Mouse (Mus musculus): ENCODE results near the gene Pfn1. TPM values are rescaled to one million over a fixed set of nuclear protein-coding genes. Genes with fewer than 3 reads are reported as not detected.

Pfn1 gene
- polyA plus RNA-seq, 1 experiment from 2014 or later, result 1,399 TPM

DNA sequence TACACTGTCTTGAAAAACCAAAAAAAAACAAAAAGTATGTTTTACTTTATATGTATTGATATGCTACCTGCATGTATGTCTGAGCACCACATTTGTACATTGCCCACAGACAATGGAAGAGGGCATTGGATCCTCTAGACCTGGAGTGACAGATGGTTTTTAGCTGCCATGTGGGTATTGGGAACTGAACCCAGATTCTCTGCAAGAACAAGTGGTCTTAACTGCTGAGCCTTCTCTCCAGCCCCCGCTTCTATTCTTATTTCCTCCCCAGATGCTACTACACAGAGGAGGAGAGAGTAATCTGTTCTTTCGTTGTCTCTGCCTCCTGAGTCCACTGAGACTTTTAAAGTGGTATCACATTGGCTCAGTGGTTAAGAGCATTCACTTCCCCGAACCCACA, 39.1 kb upstream of the Pfn1 start:
- no peak for ATAC-seq (ENCODE audit: insufficient read depth, low FRiP score, low TSS enrichment)
- DNase-seq (ENCODE audit: low spot score), result no peak
- no peaks in the 10 kb centered on the region for H3K27me3 ChIP-seq (ENCODE audit: control insufficient read depth, insufficient read depth, low read length)

DNA sequence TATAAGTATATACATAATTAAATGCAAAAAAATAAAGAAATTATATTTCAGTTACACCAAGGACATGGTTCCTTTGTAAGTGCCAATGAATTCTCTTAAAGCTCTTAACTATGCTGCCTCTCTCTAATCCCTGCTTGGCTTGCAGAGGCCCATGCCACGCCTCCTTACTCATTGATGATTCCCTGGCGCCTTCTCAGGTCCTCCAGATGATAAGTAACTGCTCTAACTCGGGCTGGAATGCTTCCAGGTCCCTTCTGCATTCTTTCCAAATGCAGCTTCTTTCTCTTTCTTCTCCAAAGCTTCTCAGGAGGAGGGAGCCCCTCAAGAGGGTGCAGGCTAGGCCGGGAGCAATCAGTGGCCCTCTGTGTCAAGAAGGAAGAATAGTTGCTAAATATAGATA, 35.1 kb upstream of the Pfn1 start:
- Histone ChIP-seq H3K4me3 (ENCODE audit: low read depth, low read length) (no peak overlapping the region), H3K27me3 (ENCODE audit: control insufficient read depth, insufficient read depth, low read length) (no peaks in the 10 kb centered on the region), H3K4me2 (ENCODE audit: low read depth) (no peak overlapping the region), H3K27ac (ENCODE audit: low read depth, low read length) (no peak overlapping the region), H3K9me3 (ENCODE audit: control insufficient read depth, low read length) (no peaks in the 10 kb centered on the region), H3K9ac (ENCODE audit: low read length) (no peak overlapping the region), H3K4me1 (ENCODE audit: control insufficient read depth, insufficient read depth, low read length) (peaks cover 12% of the 10 kb centered on the region), H3K36me3 (ENCODE audit: control insufficient read depth, insufficient read depth, low read length) (no peaks in the 10 kb centered on the region)
- WGBS, result 66% methylated on average over 4 of the region's 4 CpGs
- DNase-seq (ENCODE audit: low spot score) (no peak), ATAC-seq (ENCODE audit: insufficient read depth, low FRiP score, low TSS enrichment) (no peak)

More for the DNA sequence above, 39.1 kb upstream of the Pfn1 start:
- H3K9me3 ChIP-seq (ENCODE audit: control insufficient read depth, low read length), result no peaks in the 10 kb centered on the region
- no peak overlapping the region for H3K4me2 ChIP-seq (ENCODE audit: low read depth)
- H3K4me3 ChIP-seq (ENCODE audit: low read depth, low read length), result no peak overlapping the region
- no peaks in the 10 kb centered on the region for H3K36me3 ChIP-seq (ENCODE audit: control insufficient read depth, insufficient read depth, low read length)
- H3K9ac ChIP-seq (ENCODE audit: low read length), result no peak overlapping the region
- peaks cover 4% of the 10 kb centered on the region for H3K4me1 ChIP-seq (ENCODE audit: control insufficient read depth, insufficient read depth, low read length)
- 74% methylated on average over 3 of the region's 3 CpGs for WGBS
- no peak overlapping the region for H3K27ac ChIP-seq (ENCODE audit: low read depth, low read length)

DNA sequence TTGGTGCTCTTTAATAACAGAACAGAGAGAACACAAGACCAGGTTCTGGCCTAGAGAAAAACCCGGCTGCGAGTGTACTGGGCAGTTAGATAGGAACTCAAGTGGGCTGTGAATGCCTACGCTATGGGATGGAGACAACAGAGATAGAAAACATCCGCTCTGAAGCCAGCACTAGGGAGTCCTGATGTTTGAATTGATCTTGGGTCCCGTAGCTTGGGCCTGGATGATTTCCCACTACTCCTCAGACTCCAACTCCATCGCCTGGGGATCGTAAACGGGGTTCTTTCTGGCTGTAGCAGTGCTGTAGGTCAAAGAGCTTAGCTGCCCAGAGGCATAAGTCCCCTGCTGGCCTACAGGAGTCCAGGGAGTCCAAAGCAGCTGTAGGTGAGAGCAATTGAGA, 33.9 kb upstream of the Pfn1 start:
- Histone ChIP-seq H3K9ac (ENCODE audit: low read length) (peak overlapping the region; percentile 70), H3K9me3 (ENCODE audit: control insufficient read depth, low read length) (no peaks in the 10 kb centered on the region), H3K27ac (ENCODE audit: low read depth, low read length) (no peak overlapping the region), H3K27me3 (ENCODE audit: control insufficient read depth, insufficient read depth, low read length) (no peaks in the 10 kb centered on the region), H3K4me1 (ENCODE audit: control insufficient read depth, insufficient read depth, low read length) (peaks cover 12% of the 10 kb centered on the region), H3K4me3 (ENCODE audit: low read depth, low read length) (peak overlapping the region; percentile 85), H3K36me3 (ENCODE audit: control insufficient read depth, insufficient read depth, low read length) (no peaks in the 10 kb centered on the region), H3K4me2 (ENCODE audit: low read depth) (peak overlapping the region; percentile 87)
- 10% methylated on average over 8 of the region's 8 CpGs for WGBS
- ATAC-seq (ENCODE audit: insufficient read depth, low FRiP score, low TSS enrichment), result no peak
- no peak for DNase-seq (ENCODE audit: low spot score)

DNA sequence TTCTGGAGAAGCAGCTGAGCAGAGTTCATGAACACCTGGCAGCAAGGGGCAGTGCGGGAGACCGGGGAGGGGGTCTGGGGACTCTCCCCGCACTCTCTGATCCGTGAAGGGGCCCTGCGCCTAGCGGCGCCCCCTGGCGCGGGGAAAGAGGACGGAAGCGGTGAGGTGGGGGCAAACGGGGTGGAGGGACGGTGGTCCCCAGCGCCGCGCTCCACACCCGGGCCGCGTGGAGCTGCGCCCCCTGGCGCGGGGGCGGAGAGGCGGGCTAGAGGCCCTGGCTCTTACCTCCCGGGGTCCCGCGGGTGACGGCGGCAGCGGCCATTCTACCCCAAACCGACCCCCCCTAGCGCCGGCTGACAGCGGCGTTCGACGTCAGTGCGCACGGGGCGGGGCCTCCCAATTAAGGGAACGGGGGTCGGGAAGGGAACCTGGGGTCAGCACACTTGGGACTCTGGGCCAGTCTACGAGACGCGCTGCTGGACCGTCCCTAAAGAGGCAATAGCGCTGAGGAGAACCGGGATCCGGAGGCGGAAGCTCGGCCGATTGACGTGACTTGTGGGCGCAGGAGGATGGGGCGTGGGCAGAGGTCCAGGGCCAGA, 33.3 kb upstream of the Pfn1 start, which contains the start of gene Camta2:
Gene Camta2, minus strand, starts transcription at position 505 of the 599 bp plus-strand sequence.
- 0% methylated on average over 55 of the region's 55 CpGs for WGBS

DNA sequence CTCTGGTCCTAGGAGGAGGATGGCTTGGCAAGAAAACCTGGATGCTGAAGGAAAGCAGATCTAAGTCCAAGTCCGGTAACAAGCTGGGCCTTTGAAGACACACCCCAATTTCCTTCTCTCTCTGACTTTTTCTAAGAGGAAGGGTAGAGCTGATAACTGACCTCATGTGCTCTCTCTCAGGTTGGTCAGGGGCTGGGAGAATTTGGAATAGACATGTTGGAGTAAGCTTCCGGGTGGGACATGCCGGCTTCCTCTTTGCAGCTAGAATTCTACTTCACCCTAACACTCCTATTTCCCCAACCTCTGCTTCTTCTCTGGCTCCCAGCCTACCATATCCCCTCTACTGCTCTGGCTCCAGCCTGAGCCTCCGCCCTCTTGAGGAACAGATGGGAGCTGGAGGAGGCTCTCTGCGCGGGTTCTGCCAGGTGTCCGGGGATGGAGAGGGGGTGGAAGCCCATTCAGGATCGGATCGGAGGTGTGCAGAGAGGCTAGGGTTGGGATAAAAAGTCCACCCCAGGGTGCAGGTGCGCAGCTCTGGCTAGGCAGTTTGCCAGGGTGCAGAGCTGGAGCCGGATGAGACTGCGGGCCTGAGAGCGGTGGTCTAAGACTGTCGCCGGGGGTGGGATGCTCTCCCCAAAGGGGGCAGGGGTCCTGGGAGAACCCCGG, 32.6 kb upstream of the Pfn1 start:
- Histone ChIP-seq H3K4me2 (ENCODE audit: low read depth) (peak overlapping the region; percentile 87), H3K27me3 (ENCODE audit: control insufficient read depth, insufficient read depth, low read length) (no peaks in the 10 kb centered on the region), H3K9me3 (ENCODE audit: control insufficient read depth, low read length) (no peaks in the 10 kb centered on the region), H3K9ac (ENCODE audit: low read length) (peak overlapping the region; percentile 70), H3K4me1 (ENCODE audit: control insufficient read depth, insufficient read depth, low read length) (peaks cover 15% of the 10 kb centered on the region), H3K4me3 (ENCODE audit: low read depth, low read length) (peak overlapping the region; percentile 85), H3K36me3 (ENCODE audit: control insufficient read depth, insufficient read depth, low read length) (no peaks in the 10 kb centered on the region), H3K27ac (ENCODE audit: low read depth, low read length) (peak overlapping the region; percentile 46)
- WGBS, result 2% methylated on average over 16 of the region's 16 CpGs
- peak; percentile 36; the same call in 1 of the 2 replicates for ATAC-seq (ENCODE audit: insufficient read depth, low FRiP score, low TSS enrichment)
- peak; percentile 45 for DNase-seq (ENCODE audit: low spot score)

More for the DNA sequence above, 33.3 kb upstream of the Pfn1 start, which contains the start of gene Camta2:
- ATAC-seq (ENCODE audit: insufficient read depth, low FRiP score, low TSS enrichment) (peak; percentile 77), DNase-seq (ENCODE audit: low spot score) (peak; percentile 88)
- Histone ChIP-seq H3K4me1 (ENCODE audit: control insufficient read depth, insufficient read depth, low read length) (peaks cover 12% of the 10 kb centered on the region), H3K9me3 (ENCODE audit: control insufficient read depth, low read length) (no peaks in the 10 kb centered on the region), H3K4me3 (ENCODE audit: low read depth, low read length) (peak within 1 kb of the TSS; percentile 85), H3K27me3 (ENCODE audit: control insufficient read depth, insufficient read depth, low read length) (no peaks in the 10 kb centered on the region), H3K27ac (ENCODE audit: low read depth, low read length) (peak within 1 kb of the TSS; percentile 46), H3K4me2 (ENCODE audit: low read depth) (peak within 1 kb of the TSS; percentile 87), H3K9ac (ENCODE audit: low read length) (peak within 1 kb of the TSS; percentile 70), H3K36me3 (ENCODE audit: control insufficient read depth, insufficient read depth, low read length) (no peaks in the 10 kb centered on the region)

DNA sequence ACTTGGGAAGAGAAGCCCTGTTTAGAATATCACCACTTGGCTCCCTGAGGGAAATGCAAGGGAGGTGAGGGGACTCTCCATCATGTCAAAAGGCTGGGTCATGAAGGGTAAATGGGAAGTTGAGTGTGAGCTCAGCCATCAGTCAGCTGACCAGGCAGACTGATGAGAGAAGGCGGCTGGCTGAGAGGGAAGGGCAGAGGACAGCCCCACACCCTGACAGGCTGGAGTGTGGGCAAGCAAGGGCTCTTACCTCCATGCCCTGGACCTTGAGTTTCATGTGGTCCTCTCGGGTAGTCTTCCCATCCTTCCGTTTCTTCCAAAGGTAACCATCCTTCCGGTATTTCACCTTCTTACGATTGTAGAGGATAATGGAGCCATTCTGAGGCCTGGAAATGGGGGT, 29.2 kb upstream of the Pfn1 start:
- Histone ChIP-seq H3K27me3 (ENCODE audit: control insufficient read depth, insufficient read depth, low read length) (no peaks in the 10 kb centered on the region), H3K4me1 (ENCODE audit: control insufficient read depth, insufficient read depth, low read length) (peaks cover 13% of the 10 kb centered on the region), H3K4me3 (ENCODE audit: low read depth, low read length) (no peak overlapping the region), H3K27ac (ENCODE audit: low read depth, low read length) (no peak overlapping the region), H3K9ac (ENCODE audit: low read length) (no peak overlapping the region), H3K36me3 (ENCODE audit: control insufficient read depth, insufficient read depth, low read length) (no peaks in the 10 kb centered on the region; the same call in 1 of the 2 replicates), H3K9me3 (ENCODE audit: control insufficient read depth, low read length) (no peaks in the 10 kb centered on the region), H3K4me2 (ENCODE audit: low read depth) (no peak overlapping the region)
- DNase-seq (ENCODE audit: low spot score) (no peak), ATAC-seq (ENCODE audit: insufficient read depth, low FRiP score, low TSS enrichment) (no peak)
- WGBS, result 88% methylated on average over 5 of the region's 5 CpGs

DNA sequence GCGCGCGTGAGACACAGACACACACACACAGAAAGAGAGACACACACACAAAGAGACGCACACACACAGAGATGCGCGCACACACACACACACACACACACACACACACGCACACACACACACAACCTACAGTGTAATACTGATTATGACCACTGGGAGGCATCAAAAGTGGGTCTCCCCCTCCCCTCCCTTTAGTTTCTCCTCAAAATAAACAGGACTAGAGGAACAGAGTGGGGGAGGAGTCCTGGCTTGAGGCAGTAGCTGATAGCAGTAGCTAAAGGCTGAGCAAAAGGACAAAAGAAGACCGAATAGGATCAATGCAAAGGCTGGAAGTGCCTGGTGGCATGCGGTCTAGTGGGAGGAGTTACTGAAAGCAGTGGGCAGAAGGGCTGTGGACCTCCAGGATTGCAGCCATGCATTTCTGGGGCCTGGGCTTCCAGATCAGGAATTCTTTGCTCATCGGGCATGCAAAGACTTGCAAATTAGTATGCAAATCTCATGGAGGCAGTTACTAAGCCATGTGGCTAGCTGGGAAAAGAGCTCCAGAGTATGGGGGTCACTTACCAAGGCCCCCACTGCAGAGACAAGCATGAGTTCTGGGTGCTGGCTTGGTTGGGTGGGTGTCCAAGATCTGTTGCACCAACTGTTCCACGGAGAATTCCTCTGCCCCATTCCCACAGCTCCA, 27.6 kb upstream of the Pfn1 start:
- peak; percentile 67 for DNase-seq (ENCODE audit: low spot score)
- Histone ChIP-seq H3K9me3 (ENCODE audit: control insufficient read depth, low read length) (no peaks in the 10 kb centered on the region), H3K27me3 (ENCODE audit: control insufficient read depth, insufficient read depth, low read length) (no peaks in the 10 kb centered on the region), H3K27ac (ENCODE audit: low read depth, low read length) (no peak overlapping the region), H3K36me3 (ENCODE audit: control insufficient read depth, insufficient read depth, low read length) (no peaks in the 10 kb centered on the region; the same call in 1 of the 2 replicates), H3K4me3 (ENCODE audit: low read depth, low read length) (no peak overlapping the region), H3K4me1 (ENCODE audit: control insufficient read depth, insufficient read depth, low read length) (peaks cover 6% of the 10 kb centered on the region), H3K4me2 (ENCODE audit: low read depth) (no peak overlapping the region), H3K9ac (ENCODE audit: low read length) (no peak overlapping the region)
- ATAC-seq (ENCODE audit: insufficient read depth, low FRiP score, low TSS enrichment), result peak; percentile 68; the same call in 1 of the 2 replicates
- 15% methylated on average over 11 of the region's 11 CpGs for WGBS

DNA sequence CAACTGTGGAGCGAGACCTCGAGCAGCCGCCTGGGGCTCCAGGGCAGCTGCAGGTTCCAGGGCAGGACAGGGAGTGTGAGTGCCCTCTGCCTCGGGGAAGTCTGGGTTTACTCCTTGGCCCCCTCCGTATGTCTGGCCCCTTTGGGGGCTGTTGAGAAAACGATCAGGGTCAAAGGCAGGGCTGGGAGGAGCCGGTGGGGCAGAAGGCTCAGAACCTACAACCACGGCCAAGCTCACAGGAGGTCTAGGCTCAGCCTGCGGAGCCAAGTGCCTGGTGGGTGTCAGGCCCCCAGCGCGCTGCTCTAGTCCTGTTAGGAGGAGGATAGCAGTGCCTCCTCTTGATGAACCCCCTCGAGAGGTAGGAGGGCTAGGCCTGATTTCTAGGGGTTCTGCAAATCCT, 26.7 kb upstream of the Pfn1 start:
- ATAC-seq (ENCODE audit: insufficient read depth, low FRiP score, low TSS enrichment) (no peak), DNase-seq (ENCODE audit: low spot score) (no peak)
- Histone ChIP-seq H3K27ac (ENCODE audit: low read depth, low read length) (no peak overlapping the region), H3K9ac (ENCODE audit: low read length) (no peak overlapping the region), H3K36me3 (ENCODE audit: control insufficient read depth, insufficient read depth, low read length) (no peaks in the 10 kb centered on the region; the same call in 1 of the 2 replicates), H3K4me1 (ENCODE audit: control insufficient read depth, insufficient read depth, low read length) (peaks cover 3% of the 10 kb centered on the region; the same call in 1 of the 2 replicates), H3K4me3 (ENCODE audit: low read depth, low read length) (no peak overlapping the region), H3K9me3 (ENCODE audit: control insufficient read depth, low read length) (no peaks in the 10 kb centered on the region), H3K4me2 (ENCODE audit: low read depth) (no peak overlapping the region), H3K27me3 (ENCODE audit: control insufficient read depth, insufficient read depth, low read length) (no peaks in the 10 kb centered on the region)
- WGBS, result 66% methylated on average over 12 of the region's 12 CpGs

All from neural tube, embryonic 11.5 days (tissue).